Mouse (Mus musculus) liver, embryonic 13.5 days (tissue): Measurements from ENCODE around the gene Ugt2b5. TPM values are rescaled to one million over a fixed set of nuclear protein-coding genes. Genes with fewer than 3 reads are reported as not detected.
A peak's percentile ranks its signal among the peaks of the same experiment; 100 is the strongest.
"Not testable (repeated sequence)": the region's sequence is repeated elsewhere in the genome, so short reads cannot be mapped to it uniquely, and the experiment has no call there.

Experiments
- ATAC-seq: fragments of 200-750 bp; cut with Nextera tagmentation; 2 replicates; pipeline ENCODE4 v1.8.0; 2017; ENCODE audit warnings: low read depth, mild to moderate bottlenecking, moderate number of reproducible peaks, moderate library complexity
- DNase-seq: peaks from one replicate; pipeline ENCODE4 v3.0.0; 2022
- H3K27ac ChIP-seq: fragments of 300-500 bp; sonication (generic); 2 replicates; pipeline ENCODE4 v1.5.1; 2015; ENCODE audit warnings: moderate library complexity, mild to moderate bottlenecking, inconsistent platforms
- H3K27me3 ChIP-seq: fragments of 300-500 bp; sonication (generic); 2 replicates; pipeline ENCODE4 v1.6.1; 2015; ENCODE audit warnings: mild to moderate bottlenecking, inconsistent platforms
- H3K36me3 ChIP-seq: fragments of 300-500 bp; sonication (generic); 2 replicates; pipeline ENCODE4 v1.6.1; 2015; ENCODE audit warnings: mild to moderate bottlenecking, inconsistent platforms
- H3K4me1 ChIP-seq: fragments of 300-500 bp; sonication (generic); replicated peaks from 2 replicates; pipeline ENCODE4 v1.6.1; 2015; ENCODE audit warnings: inconsistent platforms
- H3K4me2 ChIP-seq: fragments of 300-500 bp; sonication (generic); 2 replicates; pipeline ENCODE4 v1.6.1; 2015; ENCODE audit warnings: inconsistent platforms, mild to moderate bottlenecking, moderate library complexity
- H3K4me3 ChIP-seq: fragments of 300-500 bp; sonication (generic); replicated peaks from 2 replicates; pipeline ENCODE4 v1.5.1; 2015; ENCODE audit warnings: mild to moderate bottlenecking, inconsistent platforms
- H3K9ac ChIP-seq: fragments of 300-500 bp; sonication (generic); 2 replicates; pipeline ENCODE4 v1.6.1; 2015; ENCODE audit warnings: mild to moderate bottlenecking, inconsistent platforms
- H3K9me3 ChIP-seq: fragments of 300-500 bp; sonication (generic); replicated peaks from 2 replicates; pipeline ENCODE4 v1.6.1; 2016; ENCODE audit warnings: inconsistent platforms
- WGBS: fragments of 180-500 bp; shearing (Covaris S2); methylation state at CpG from one replicate; pipeline ENCODE4 v1.1.7; 2015; ENCODE audit not compliant: insufficient replicate concordance; 5-methylcytosine and 5-hydroxymethylcytosine counted together
- polyA plus RNA-seq: library from polyadenylated mRNA; unstranded; fragments of >200 nt; fragmentation: Nextera tagmentation; extraction: Ambion mirVana; gene quantifications from 2 replicates; pipeline ENCODE4 v1.2.1, GENCODE M21; 2015

The Ugt2b5 gene
- polyA plus RNA-seq = 7.5 and 8.7 TPM in 2 replicates

- not testable (repeated sequence) for H3K36me3 ChIP-seq, H3K4me2 ChIP-seq, H3K27ac ChIP-seq, H3K4me1 ChIP-seq, H3K9me3 ChIP-seq, DNase-seq, H3K4me3 ChIP-seq, ATAC-seq, H3K27me3 ChIP-seq, H3K9ac ChIP-seq
- 47% methylated on average over 2 of the region's 2 CpGs for WGBS
Observed at GRCm38 (mm10) chr5:87140196-87140595, at the start of gene Ugt2b5. Ugt2b5 (minus strand) TSS chr5:87140318.

GRCm38 (mm10) chr5:87175780-87176179 is 35.7 kb upstream of the Ugt2b5 start:
- not testable (repeated sequence) for H3K4me2 ChIP-seq, H3K36me3 ChIP-seq, H3K9me3 ChIP-seq, H3K27me3 ChIP-seq, DNase-seq, ATAC-seq, H3K4me1 ChIP-seq, H3K27ac ChIP-seq, H3K9ac ChIP-seq, H3K4me3 ChIP-seq
- WGBS = 47% methylated on average over 2 of the region's 2 CpGs

GRCm38 (mm10) chr5:87174671-87175070 is 34.6 kb upstream of the Ugt2b5 start:
- ATAC-seq = no peak

GRCm38 (mm10) chr5:87147741-87148454 is 7.8 kb upstream of the Ugt2b5 start:
- no peak for ATAC-seq
- no peak overlapping the region for H3K27ac ChIP-seq

More at GRCm38 (mm10) chr5:87174671-87175070, 34.6 kb upstream of the Ugt2b5 start:
- Histone ChIP-seq H3K36me3 (no peaks in the 10 kb centered on the region), H3K9ac (no peak overlapping the region), H3K4me2 (no peak overlapping the region), H3K4me3 (no peak overlapping the region), H3K27me3 (no peaks in the 10 kb centered on the region), H3K27ac (no peak overlapping the region), H3K4me1 (no peaks in the 10 kb centered on the region), H3K9me3 (no peaks in the 10 kb centered on the region)
- WGBS = 63% methylated on average over 2 of the region's 2 CpGs
- DNase-seq = no peak

GRCm38 (mm10) chr5:87142865-87143456 is 2.8 kb upstream of the Ugt2b5 start:
- ATAC-seq = peak; percentile 31; the same call in 1 of the 2 replicates
- no peak overlapping the region for H3K4me2 ChIP-seq
- 35% methylated on average over 3 of the region's 3 CpGs for WGBS
- H3K4me3 ChIP-seq = no peak overlapping the region
- no peaks in the 10 kb centered on the region for H3K9me3 ChIP-seq
- no peaks in the 10 kb centered on the region for H3K4me1 ChIP-seq
- DNase-seq = peak; percentile 1
- no peaks in the 10 kb centered on the region for H3K36me3 ChIP-seq
- no peak overlapping the region for H3K9ac ChIP-seq
- no peaks in the 10 kb centered on the region for H3K27me3 ChIP-seq
- no peak overlapping the region for H3K27ac ChIP-seq

More at GRCm38 (mm10) chr5:87147741-87148454, 7.8 kb upstream of the Ugt2b5 start:
- Histone ChIP-seq H3K4me1 (no peaks in the 10 kb centered on the region), H3K4me2 (no peak overlapping the region), H3K4me3 (no peak overlapping the region), H3K9ac (no peak overlapping the region), H3K9me3 (no peaks in the 10 kb centered on the region), H3K27me3 (no peaks in the 10 kb centered on the region), H3K36me3 (no peaks in the 10 kb centered on the region)
- DNase-seq = no peak
- 64% methylated on average over 8 of the region's 8 CpGs for WGBS

- not testable (repeated sequence) for H3K9me3 ChIP-seq, DNase-seq, H3K27me3 ChIP-seq, H3K9ac ChIP-seq, H3K27ac ChIP-seq, ATAC-seq, H3K4me3 ChIP-seq, H3K36me3 ChIP-seq, H3K4me2 ChIP-seq, H3K4me1 ChIP-seq
- WGBS = 53% methylated on average over 1 of the region's 1 CpGs
Observed at GRCm38 (mm10) chr5:87103697-87104096, 36.4 kb downstream of the Ugt2b5 start.

GRCm38 (mm10) chr5:87092346-87093027 is 47.6 kb downstream of the Ugt2b5 start, which contains the start of gene Ugt2b36:
Ugt2b36 (minus strand) TSS chr5:87092555.
- no peaks in the 10 kb centered on the region for H3K27me3 ChIP-seq
- WGBS = 57% methylated on average over 1 of the region's 1 CpGs
- H3K36me3 ChIP-seq = no peaks in the 10 kb centered on the region
- H3K27ac ChIP-seq = peak within 1 kb of the TSS; percentile 43; the same call in 1 of the 2 replicates
- no peak within 1 kb of the TSS for H3K4me2 ChIP-seq
- H3K4me3 ChIP-seq = no peak within 1 kb of the TSS
- no peaks in the 10 kb centered on the region for H3K9me3 ChIP-seq
- ATAC-seq (peak; percentile 48; the same call in 1 of the 2 replicates), DNase-seq (no peak)
- 0 out of 2 replicates have a peak, but pooled peaks cover 2% of the 10 kb centered on the region for H3K4me1 ChIP-seq
- no peak within 1 kb of the TSS for H3K9ac ChIP-seq

- Histone ChIP-seq H3K27me3 (no peaks in the 10 kb centered on the region), H3K9ac (no peak overlapping the region), H3K27ac (no peak overlapping the region), H3K4me3 (no peak overlapping the region), H3K4me2 (no peak overlapping the region), H3K36me3 (no peaks in the 10 kb centered on the region), H3K9me3 (no peaks in the 10 kb centered on the region), H3K4me1 (0 out of 2 replicates have a peak, but pooled peaks cover 2% of the 10 kb centered on the region)
- ATAC-seq = no peak
- no peak for DNase-seq
Observed at GRCm38 (mm10) chr5:87091111-87091510, 49.0 kb downstream of the Ugt2b5 start.

GRCm38 (mm10) chr5:87089264-87089663 is 50.9 kb downstream of the Ugt2b5 start:
- Histone ChIP-seq H3K4me1 (0 out of 2 replicates have a peak, but pooled peaks cover 2% of the 10 kb centered on the region), H3K4me2 (no peak overlapping the region), H3K27me3 (no peaks in the 10 kb centered on the region), H3K9me3 (no peaks in the 10 kb centered on the region), H3K9ac (no peak overlapping the region), H3K4me3 (no peak overlapping the region), H3K27ac (no peak overlapping the region), H3K36me3 (no peaks in the 10 kb centered on the region)
- DNase-seq = no peak
- no peak for ATAC-seq

GRCm38 (mm10) chr5:87086269-87086668 is 53.8 kb downstream of the Ugt2b5 start:
- no peak overlapping the region for H3K9ac ChIP-seq
- no peaks in the 10 kb centered on the region for H3K27me3 ChIP-seq
- no peak overlapping the region for H3K27ac ChIP-seq
- no peaks in the 10 kb centered on the region for H3K9me3 ChIP-seq
- WGBS = 38% methylated on average over 3 of the region's 3 CpGs
- H3K4me1 ChIP-seq = no peaks in the 10 kb centered on the region
- H3K4me3 ChIP-seq = no peak overlapping the region
- DNase-seq (no peak), ATAC-seq (no peak)
- no peaks in the 10 kb centered on the region for H3K36me3 ChIP-seq
- H3K4me2 ChIP-seq = no peak overlapping the region
